Mouse (Mus musculus) ZHBTc4 (cell line): Measurements from ENCODE around the gene Rtp4.

Experiments
- DNase-seq: peaks from one replicate; pipeline ENCODE4 v3.0.0-alpha.2; 2011; ENCODE audit warnings: low read depth, low spot score

The Rtp4 gene

DNA sequence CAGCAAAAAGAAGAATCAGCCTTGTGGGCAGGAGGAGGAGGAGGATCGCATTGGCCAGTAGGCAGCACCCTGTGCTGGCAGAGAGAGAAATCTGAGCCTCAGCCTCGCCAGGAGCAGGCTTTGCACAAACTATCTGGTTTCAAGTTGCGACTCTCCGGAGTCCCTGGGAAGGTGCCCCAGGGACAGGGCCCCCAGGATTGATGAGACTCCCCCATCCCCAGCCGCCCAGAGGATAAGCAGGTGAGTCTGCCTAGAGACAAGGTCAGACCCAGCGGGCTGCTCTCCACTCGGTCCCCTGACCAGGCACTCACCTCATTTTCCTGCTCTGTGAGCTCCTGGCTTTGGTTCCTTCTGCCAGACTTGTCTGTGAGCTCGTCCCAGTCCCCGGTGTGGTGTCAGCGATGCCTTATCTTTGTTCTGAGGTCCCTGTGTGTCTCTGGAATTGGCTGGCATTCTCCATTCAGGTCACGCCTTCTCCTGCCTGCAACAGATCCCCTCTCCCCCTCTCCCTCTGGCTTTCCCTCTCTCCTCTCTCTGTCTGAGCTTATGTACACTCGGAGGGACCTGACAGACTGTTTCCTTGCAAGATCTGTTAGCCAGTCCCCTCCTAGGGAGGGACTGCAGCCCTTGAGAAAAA lies at the start of gene Rtp4, which contains the start of gene Masp1:
TSS of gene Rtp4 (plus strand) at position 57 of the 637 bp plus-strand sequence.
TSS of gene Masp1 (minus strand) at position 581 of the 637 bp plus-strand sequence.
- peak; percentile 32 for DNase-seq

GRCm38 (mm10) chr16:23471551-23471950 lies 48.5 kb upstream of the Rtp4 start:
- no peak for DNase-seq

DNA sequence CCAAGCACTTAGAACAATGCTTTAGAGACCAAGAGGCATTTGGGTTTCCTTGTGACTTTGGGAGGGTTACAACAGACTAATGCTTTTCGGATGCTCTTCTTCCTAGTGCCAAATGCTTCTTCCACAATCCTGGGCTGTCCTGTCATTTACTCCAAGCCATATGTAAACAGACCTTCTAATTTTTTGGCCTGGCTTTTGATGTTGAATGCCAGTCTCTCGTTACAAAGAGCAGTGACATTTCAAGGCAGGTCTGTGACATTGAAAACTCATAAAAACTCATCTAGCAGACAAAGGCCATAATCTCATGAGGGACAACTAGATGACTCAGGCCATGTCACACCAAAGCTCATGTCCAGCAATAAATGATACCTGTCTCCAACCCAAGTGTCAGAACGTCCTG lies 48.0 kb upstream of the Rtp4 start:
- DNase-seq = no peak

DNA sequence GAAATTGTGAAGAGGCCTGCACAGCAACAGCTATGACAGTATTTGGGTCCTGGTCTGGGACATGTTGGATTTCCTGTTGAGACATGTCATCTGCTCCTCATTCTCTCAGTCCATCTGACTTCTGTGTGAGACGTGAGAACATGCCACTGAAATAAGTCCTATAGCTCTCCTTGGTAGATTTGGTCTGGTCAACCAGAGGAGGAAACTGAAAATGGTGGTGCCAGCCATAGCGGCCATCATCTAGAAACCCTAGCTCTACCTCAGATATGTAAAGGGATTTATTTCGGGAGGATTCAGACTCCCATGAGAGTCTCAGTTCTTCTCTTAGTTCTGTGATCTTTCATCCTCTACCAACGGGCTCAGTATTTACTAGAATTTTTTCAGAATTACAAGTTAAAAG lies 44.4 kb upstream of the Rtp4 start:
- DNase-seq = no peak

DNA sequence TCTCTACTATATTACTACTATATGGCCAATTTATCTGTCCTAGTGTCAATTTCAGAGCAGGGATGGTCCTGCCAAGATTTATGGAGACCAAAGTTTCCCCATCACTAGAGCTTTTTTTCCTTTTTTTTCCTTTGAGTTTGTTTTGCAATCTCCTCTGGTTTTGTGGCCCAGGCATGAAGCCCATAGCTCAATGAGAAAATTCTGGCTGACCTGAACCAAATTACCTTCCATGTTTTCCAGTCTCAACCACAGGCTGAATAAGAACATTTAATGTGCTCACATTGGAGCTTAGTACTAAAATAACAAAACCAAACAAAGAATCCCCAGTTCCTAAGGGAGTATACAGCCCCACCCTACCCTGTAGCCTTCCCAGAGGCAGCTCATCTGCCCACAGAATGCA lies 43.5 kb upstream of the Rtp4 start:
- no peak for DNase-seq

GRCm38 (mm10) chr16:23479872-23480603 lies 40.1 kb upstream of the Rtp4 start:
- no peak for DNase-seq

DNA sequence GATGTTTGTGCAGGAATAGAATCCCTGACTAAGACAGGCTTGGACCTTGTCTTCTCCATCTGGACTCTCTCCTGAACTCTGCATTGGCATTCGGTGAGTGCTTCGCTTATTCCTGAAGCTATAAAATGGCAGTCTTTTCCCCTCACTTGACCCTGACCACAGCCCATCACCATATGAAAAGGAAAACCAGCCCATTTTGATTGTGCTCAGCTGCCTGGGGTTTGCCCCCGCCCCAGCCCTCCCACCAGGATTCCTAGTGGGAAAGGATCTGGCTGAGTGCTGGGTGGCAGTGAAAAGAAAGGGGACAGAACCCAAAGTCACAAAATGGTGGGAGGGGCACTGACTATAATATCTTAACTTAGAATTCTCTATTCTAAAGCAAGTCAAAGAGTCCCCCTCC lies 37.9 kb upstream of the Rtp4 start:
- DNase-seq = peak; percentile 91

DNA sequence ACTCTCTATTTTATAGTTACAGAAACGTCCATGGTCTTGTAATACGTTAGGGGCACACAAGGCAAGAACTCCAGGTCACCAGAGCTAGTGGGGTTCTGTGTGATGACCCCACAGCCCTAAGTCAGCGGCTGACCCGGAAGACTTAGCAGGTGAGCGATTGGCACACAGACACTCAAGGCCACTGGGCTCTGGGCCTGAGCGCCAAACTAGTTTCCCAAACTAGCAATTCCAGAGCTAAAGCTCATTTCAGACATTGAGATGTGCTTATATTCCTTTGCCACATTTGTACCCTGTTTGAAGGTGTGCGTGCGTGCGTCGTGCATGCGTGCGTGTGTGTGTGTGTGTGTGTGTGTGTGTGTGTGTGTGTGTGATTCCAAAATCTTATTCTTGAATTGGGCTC lies 37.2 kb upstream of the Rtp4 start:
- peak; percentile 23 for DNase-seq

DNA sequence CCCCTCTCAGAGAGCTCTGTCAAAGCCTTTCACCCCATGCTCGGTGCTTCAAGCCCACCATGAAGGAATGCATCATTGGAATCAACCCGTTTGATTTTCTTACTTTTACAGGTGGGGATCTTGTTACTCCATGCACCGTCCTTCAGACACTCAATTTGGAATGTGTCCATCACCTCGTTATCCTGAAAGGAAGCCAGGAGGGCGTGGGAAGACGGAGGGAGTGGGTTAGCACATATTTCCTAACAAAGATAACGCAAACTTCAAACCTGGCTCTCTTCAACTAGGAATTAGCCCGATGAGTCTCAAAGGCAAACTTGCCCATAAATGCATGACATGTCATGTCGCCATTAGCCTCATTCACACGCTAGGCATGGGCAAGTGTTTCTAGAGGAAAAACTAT lies 36.8 kb upstream of the Rtp4 start:
- no peak for DNase-seq

GRCm38 (mm10) chr16:23492783-23493182 lies 27.3 kb upstream of the Rtp4 start:
- no peak for DNase-seq

- no peak for DNase-seq
Measured at GRCm38 (mm10) chr16:23496245-23496924, 23.7 kb upstream of the Rtp4 start.

- no peak for DNase-seq
Measured at GRCm38 (mm10) chr16:23497440-23497839, 22.7 kb upstream of the Rtp4 start.

GRCm38 (mm10) chr16:23497881-23498280 lies 22.2 kb upstream of the Rtp4 start:
- no peak for DNase-seq

GRCm38 (mm10) chr16:23498691-23499131 lies 21.4 kb upstream of the Rtp4 start:
- no peak for DNase-seq

DNA sequence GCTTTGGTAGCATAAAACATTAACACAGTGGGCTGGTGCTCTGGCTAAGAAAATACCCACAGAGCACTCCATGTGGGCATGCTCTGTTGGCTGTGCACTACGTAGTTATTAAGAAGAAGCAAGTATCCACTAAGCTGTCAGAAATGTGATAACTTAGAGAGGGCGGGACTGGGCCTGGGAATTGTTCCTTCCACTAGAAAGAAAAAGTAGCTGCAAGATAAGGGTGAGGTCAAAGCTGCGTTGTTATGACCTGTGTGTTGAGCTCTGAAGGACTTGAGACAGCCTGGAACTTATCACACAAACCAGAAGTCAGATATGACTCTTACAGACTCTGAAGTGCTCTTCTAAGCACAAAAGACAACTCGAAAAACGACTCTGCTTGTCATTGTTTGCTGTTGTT lies 19.5 kb upstream of the Rtp4 start:
- no peak for DNase-seq

DNA sequence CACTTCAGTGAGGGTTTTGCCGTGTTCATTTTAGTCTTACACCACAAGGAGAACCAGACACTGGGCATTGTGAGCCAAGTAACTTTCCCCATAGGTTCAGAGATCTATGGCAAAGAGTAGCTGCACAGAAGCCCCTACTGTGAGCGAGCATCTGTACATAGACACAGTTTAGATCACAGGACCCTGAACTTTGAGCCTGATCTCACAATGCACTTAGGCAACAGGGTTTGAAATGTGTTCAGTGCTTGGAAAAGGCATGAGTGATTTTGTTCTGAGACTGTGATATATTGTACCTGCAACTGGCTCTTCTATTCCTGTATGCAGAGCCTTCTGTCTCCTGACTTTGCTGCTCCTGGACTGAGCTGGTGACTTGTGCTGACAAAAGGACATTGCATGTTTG lies 18.8 kb upstream of the Rtp4 start:
- DNase-seq = no peak

GRCm38 (mm10) chr16:23502478-23502877 lies 17.6 kb upstream of the Rtp4 start:
- no peak for DNase-seq

DNA sequence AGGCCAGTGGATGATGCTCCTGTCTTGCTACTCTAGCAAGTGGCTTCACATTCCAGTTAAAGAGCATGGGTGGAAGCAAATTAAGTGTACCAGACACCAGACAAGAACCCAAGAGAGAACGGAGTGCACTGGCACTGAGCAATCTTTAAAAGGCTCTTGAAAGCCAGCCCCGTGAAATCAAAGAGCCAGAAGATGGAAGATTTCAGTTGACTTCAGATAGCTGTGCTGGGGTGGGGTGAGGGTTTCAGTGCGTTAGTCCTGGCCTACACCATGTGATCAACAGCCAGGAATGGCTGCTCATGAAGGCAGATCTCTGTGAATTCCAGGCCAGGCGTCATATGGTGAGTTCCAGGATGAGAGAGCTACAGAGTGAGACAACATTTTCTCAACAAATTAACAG lies 16.7 kb upstream of the Rtp4 start:
- DNase-seq = no peak

DNA sequence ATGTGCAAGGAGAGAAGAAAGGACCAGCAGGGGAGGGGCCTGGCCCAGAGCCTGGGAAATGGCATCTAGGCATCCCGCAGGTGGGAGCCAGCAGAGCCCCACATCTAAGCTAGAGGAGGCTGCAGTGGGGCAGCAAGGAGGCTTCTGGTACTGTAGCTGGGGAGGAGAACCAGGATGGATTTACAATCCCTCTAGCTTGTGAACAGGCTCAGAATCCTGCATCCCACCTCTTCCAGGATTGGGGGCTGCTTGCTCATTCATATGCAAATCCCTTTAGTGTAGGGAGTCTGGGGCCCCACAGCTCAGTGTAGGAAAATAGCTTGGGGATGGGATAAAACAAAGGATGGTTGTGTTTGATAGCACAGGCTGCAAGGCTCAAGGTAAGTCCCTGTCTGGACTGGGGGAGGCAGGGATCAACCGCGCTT lies 15.8 kb upstream of the Rtp4 start:
- no peak for DNase-seq

- peak; percentile 36 for DNase-seq
Measured at GRCm38 (mm10) chr16:23505904-23506687, 14.0 kb upstream of the Rtp4 start.

GRCm38 (mm10) chr16:23511166-23511935 lies 8.7 kb upstream of the Rtp4 start:
- DNase-seq = no peak
